Mouse (Mus musculus) midbrain, embryonic 16.5 days (tissue): ENCODE measurements around the gene Mcrip2. TPM values are rescaled to one million over a fixed set of nuclear protein-coding genes. Genes with fewer than 3 reads are reported as not detected.
A peak's percentile ranks its signal among the peaks of the same experiment; 100 is the strongest.

ENCODE experiments used
- ATAC-seq: fragments of 200-750 bp; cut with Nextera tagmentation; 2 replicates; pipeline ENCODE4 v1.8.0; 2017; ENCODE audit warnings: moderate TSS enrichment
- H3K27ac ChIP-seq: fragments of 300-500 bp; sonication (generic); 2 replicates; pipeline ENCODE4 v1.5.1; 2014; ENCODE audit warnings: mild to moderate bottlenecking, low read length, mixed read lengths
- H3K27me3 ChIP-seq: fragments of 300-500 bp; sonication (generic); 2 replicates; pipeline ENCODE4 v1.6.1; 2014; ENCODE audit warnings: low read depth, low read length, mixed read lengths; ENCODE audit not compliant: control insufficient read depth, insufficient read depth
- H3K36me3 ChIP-seq: fragments of 300-500 bp; sonication (generic); 2 replicates; pipeline ENCODE4 v1.6.1; 2014; ENCODE audit warnings: mild to moderate bottlenecking, low read length, moderate library complexity, mixed read lengths; ENCODE audit not compliant: control insufficient read depth, insufficient read depth
- H3K4me1 ChIP-seq: fragments of 300-500 bp; sonication (generic); 2 replicates; pipeline ENCODE4 v1.6.1; 2014; ENCODE audit warnings: mild to moderate bottlenecking, low read length, mixed read lengths; ENCODE audit not compliant: control insufficient read depth, insufficient read depth
- H3K4me2 ChIP-seq: fragments of 300-500 bp; sonication (generic); 2 replicates; pipeline ENCODE4 v1.6.1; 2014; ENCODE audit warnings: mild to moderate bottlenecking, low read length, mixed read lengths
- H3K4me3 ChIP-seq: fragments of 300-500 bp; sonication (generic); 2 replicates; pipeline ENCODE4 v1.5.1; 2014; ENCODE audit warnings: low read depth, mild to moderate bottlenecking, low read length, moderate library complexity, mixed read lengths
- H3K9ac ChIP-seq: fragments of 300-500 bp; sonication (generic); 2 replicates; pipeline ENCODE4 v1.6.1; 2014; ENCODE audit warnings: low read depth, low read length, mixed read lengths
- H3K9me3 ChIP-seq: fragments of 300-500 bp; sonication (generic); replicated peaks from 2 replicates; pipeline ENCODE4 v1.6.1; 2014; ENCODE audit warnings: mild to moderate bottlenecking, low read length, mixed read lengths; ENCODE audit not compliant: control insufficient read depth, poor library complexity, severe bottlenecking
- WGBS: fragments of 180-500 bp; shearing (Covaris S2); extraction: QIAGEN DNeasy Blood & Tissue Kit; methylation state at CpG from one replicate; pipeline ENCODE4 v1.1.7; 2014; 5-methylcytosine and 5-hydroxymethylcytosine counted together
- polyA plus RNA-seq: library from polyadenylated mRNA; unstranded; fragments of >200 nt; fragmentation: Nextera tagmentation; extraction: Ambion mirVana; gene quantifications from 2 replicates; pipeline ENCODE4 v1.2.1, GENCODE M21; 2015

Gene Mcrip2
- polyA plus RNA-seq, 1 experiment from 2014 or later: 25.3 TPM

DNA sequence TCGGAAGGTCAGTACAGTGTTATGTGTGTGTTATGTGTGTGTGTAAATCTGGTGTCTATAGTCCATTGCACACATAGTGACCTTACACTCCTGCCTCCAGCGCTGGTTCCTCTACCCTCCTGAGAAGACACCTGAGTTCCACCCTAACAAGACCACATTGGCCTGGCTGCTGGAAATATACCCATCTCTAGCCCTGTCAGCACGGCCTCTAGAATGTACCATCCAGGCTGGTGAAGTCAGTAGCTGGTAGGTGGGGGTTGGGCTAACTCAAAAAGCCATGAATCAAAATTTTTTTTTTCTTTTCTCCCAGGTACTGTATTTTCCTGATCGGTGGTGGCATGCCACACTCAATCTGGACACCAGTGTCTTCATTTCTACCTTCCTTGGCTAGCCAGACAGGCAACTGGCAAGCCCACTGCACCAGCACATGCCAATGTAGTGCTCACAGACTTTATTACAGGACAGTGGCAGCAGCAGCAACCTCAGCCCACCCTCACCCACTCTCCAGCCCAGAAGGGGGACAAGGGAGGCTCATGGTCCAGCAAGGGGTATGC lies 38.3 kb downstream of the Mcrip2 start:
- Histone ChIP-seq H3K9ac (no peak overlapping the region; the same call in 1 of the 2 replicates), H3K36me3 (peaks cover 25% of the 10 kb centered on the region), H3K4me3 (peak overlapping the region; percentile 56; the same call in 1 of the 2 replicates), H3K4me2 (peak overlapping the region; percentile 97), H3K27ac (no peak overlapping the region; the same call in 1 of the 2 replicates), H3K9me3 (no peaks in the 10 kb centered on the region), H3K4me1 (peaks cover 58% of the 10 kb centered on the region), H3K27me3 (no peaks in the 10 kb centered on the region)
- 88% methylated on average over 4 of the region's 4 CpGs for WGBS
- no peak for ATAC-seq

DNA sequence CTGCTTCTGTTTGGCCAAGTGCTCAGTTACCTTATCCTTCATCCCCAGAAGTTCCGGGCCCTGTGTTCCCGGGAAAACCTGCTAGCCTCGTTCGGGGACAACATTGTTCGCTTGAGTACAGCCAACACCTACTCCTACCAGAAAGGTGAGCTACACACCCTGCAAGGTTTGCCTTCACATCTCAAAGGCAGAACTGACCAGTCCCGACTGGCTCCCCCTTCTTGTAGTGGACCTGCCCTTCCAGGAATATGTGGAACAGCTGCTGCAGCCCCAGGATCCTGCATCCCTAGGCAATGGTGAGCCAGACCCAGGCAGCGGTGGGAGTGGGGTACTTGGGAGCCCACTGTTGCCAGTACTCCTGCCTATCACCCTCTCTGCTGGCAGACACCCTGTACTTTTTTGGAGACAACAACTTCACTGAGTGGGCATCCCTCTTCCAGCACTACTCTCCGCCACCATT lies 39.0 kb downstream of the Mcrip2 start:
- H3K27ac ChIP-seq: peak overlapping the region; percentile 91
- peaks cover 58% of the 10 kb centered on the region for H3K4me1 ChIP-seq
- H3K27me3 ChIP-seq: no peaks in the 10 kb centered on the region
- H3K4me2 ChIP-seq: peak overlapping the region; percentile 97
- H3K9me3 ChIP-seq: no peaks in the 10 kb centered on the region
- 41% methylated on average over 8 of the region's 8 CpGs for WGBS
- H3K4me3 ChIP-seq: peak overlapping the region; percentile 56
- H3K9ac ChIP-seq: peak overlapping the region; percentile 78
- H3K36me3 ChIP-seq: peaks cover 25% of the 10 kb centered on the region
- ATAC-seq: no peak

DNA sequence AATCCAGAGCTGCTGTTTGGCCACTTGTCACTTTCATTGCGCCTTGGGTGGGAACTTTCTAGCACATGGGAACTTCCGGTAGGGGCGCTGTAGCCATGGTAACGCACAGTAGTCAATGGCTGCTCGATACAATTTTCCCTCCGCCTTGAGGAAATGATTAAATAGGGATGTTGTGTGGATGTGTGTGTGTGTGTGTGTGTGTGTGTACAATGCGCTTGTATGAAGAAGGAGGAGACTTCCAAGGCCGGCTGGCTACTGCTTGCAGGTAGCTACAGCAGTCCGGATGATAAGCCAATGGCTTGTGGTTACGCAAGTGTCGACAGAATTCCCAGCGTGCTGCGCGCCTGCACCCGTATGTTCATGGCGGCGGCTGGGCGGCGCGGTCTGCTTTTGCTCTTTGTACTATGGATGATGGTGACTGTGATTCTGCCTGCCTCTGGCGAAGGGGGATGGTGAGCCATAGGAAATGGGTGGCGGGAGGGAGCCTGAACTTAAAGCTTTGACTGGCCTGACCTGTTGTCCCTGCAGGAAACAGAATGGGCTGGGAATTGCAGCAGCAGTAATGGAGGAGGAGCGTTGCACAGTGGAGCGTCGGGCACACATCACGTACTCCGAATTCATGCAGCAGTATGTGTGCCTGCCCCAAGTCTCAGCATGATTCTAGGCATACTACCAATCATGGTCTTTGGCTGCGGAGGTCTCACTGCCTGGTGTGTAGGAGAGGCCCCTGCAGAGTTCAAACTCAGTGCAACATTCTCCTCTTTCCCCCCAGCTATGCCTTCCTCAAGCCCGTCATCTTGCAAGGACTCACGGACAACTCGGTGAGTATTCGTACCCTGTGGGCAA lies 39.6 kb downstream of the Mcrip2 start, which contains the start of gene Jmjd8:
Gene Jmjd8 (plus strand): TSS at position 156 of the 846 bp plus-strand sequence.
- under 1% methylated on average over 32 of the region's 32 CpGs for WGBS
- Histone ChIP-seq H3K4me1 (peaks cover 58% of the 10 kb centered on the region), H3K36me3 (peaks cover 25% of the 10 kb centered on the region), H3K4me3 (peak within 1 kb of the TSS; percentile 56), H3K9me3 (no peaks in the 10 kb centered on the region), H3K9ac (peak within 1 kb of the TSS; percentile 78), H3K27ac (peak within 1 kb of the TSS; percentile 91), H3K4me2 (peak within 1 kb of the TSS; percentile 97), H3K27me3 (no peaks in the 10 kb centered on the region)
- peak; percentile 61 for ATAC-seq

DNA sequence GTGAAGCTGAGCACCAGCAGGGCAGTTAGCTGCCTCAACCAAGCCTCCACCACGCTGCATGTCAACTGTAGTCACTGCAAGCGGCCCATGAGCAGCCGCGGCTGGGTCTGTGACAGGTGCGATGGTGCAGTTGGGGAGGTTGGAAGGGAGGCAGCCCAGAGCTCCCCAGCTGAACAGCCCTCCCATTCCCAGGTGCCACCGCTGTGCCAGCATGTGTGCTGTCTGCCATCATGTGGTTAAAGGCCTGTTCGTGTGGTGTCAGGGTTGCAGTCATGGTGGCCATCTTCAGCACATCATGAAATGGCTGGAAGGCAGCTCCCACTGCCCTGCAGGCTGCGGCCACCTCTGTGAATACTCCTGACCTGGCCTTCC lies 40.4 kb downstream of the Mcrip2 start:
- H3K27ac ChIP-seq: peak overlapping the region; percentile 91
- no peaks in the 10 kb centered on the region for H3K9me3 ChIP-seq
- H3K4me1 ChIP-seq: peaks cover 56% of the 10 kb centered on the region
- 90% methylated on average over 8 of the region's 8 CpGs for WGBS
- peak overlapping the region; percentile 56 for H3K4me3 ChIP-seq
- no peak for ATAC-seq
- peak overlapping the region; percentile 78 for H3K9ac ChIP-seq
- H3K27me3 ChIP-seq: no peaks in the 10 kb centered on the region
- H3K4me2 ChIP-seq: peak overlapping the region; percentile 97
- peaks cover 25% of the 10 kb centered on the region for H3K36me3 ChIP-seq

DNA sequence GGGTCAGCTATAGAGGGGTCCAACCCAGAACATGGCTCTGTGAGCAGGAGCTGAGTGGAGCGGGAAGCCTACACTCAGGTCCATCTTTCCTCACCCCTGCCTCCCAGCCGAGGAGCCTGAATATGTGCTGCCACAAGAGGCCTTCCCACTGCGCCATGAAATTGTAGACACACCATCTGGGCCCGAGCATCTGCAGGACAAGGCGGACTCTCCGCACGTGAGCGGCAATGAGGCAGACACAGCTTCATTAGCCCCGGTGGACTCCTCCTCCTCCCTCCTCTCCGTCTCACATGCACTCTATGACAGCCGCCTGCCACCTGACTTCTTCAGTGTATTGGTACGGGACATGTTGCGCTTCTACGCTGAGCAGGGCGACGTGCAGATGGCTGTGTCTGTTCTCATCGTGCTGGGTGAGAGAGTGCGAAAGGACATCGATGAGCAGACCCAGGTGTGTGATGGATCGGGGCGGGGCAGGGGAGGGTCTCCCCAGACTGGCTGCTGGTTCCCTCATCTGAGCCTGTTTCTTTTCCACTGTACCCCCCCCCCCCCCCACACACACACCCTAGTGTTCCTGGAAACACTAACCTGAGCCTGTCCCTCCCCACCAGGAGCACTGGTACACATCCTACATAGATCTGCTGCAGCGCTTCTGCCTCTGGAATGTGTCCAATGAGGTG lies 40.9 kb downstream of the Mcrip2 start:
- H3K27ac ChIP-seq: peak overlapping the region; percentile 91; the same call in 1 of the 2 replicates
- H3K4me1 ChIP-seq: peaks cover 56% of the 10 kb centered on the region
- no peaks in the 10 kb centered on the region for H3K9me3 ChIP-seq
- H3K36me3 ChIP-seq: peaks cover 25% of the 10 kb centered on the region
- no peak for ATAC-seq
- no peak overlapping the region for H3K9ac ChIP-seq
- 92% methylated on average over 22 of the region's 22 CpGs for WGBS
- no peaks in the 10 kb centered on the region for H3K27me3 ChIP-seq
- H3K4me3 ChIP-seq: no peak overlapping the region
- H3K4me2 ChIP-seq: peak overlapping the region; percentile 97

DNA sequence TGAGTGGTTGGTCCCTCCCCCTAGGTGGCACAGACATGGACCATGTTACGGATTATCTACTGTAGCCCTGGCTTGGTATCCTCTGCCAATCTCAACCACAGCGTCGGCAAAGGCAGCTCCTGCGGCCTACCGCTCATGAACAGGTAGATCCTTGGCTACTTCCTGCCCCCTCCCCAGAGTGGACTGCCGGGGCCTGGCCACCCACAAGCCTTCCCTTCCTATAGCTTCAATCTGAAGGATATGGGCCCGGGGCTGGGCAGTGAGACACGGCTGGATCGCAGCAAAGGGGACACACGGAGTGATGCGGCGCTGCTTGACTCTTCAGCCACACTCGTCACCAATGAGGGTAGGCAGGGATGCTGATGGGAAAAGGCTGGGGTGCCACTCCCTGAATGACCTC lies 41.6 kb downstream of the Mcrip2 start:
- 95% methylated on average over 13 of the region's 13 CpGs for WGBS
- Histone ChIP-seq H3K4me2 (no peak overlapping the region), H3K27ac (no peak overlapping the region), H3K4me3 (no peak overlapping the region), H3K36me3 (peaks cover 25% of the 10 kb centered on the region), H3K4me1 (peaks cover 54% of the 10 kb centered on the region), H3K27me3 (no peaks in the 10 kb centered on the region), H3K9me3 (no peaks in the 10 kb centered on the region), H3K9ac (no peak overlapping the region)
- no peak for ATAC-seq

DNA sequence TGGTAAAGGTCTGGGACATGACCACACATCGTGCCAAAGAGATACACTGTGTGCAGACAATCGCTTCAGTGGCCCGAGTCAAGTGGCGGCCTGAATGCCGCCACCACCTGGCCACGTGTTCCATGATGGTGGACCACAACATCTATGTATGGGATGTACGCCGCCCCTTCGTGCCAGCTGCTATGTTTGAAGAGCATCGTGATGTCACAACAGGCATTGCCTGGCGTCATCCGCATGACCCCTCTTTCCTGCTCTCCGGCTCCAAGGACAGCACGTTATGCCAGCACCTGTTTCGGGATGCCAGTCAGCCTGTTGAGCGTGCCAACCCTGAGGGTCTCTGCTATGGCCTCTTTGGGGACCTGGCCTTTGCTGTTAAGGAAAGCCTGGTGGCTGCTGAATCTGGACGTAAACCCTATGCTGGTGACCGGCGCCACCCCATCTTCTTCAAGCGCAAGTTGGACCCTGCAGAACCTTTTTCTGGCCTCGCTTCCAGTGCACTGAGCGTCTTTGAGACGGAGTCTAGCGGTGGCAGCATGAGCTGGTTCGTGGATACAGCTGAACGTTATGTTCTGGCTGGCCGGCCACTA lies 42.5 kb downstream of the Mcrip2 start:
- Histone ChIP-seq H3K36me3 (peaks cover 19% of the 10 kb centered on the region), H3K4me3 (no peak overlapping the region), H3K4me2 (no peak overlapping the region), H3K27me3 (no peaks in the 10 kb centered on the region), H3K4me1 (peaks cover 44% of the 10 kb centered on the region), H3K27ac (no peak overlapping the region), H3K9ac (no peak overlapping the region), H3K9me3 (no peaks in the 10 kb centered on the region)
- ATAC-seq: no peak
- 96% methylated on average over 27 of the region's 27 CpGs for whole genome bisulfite sequencing

DNA sequence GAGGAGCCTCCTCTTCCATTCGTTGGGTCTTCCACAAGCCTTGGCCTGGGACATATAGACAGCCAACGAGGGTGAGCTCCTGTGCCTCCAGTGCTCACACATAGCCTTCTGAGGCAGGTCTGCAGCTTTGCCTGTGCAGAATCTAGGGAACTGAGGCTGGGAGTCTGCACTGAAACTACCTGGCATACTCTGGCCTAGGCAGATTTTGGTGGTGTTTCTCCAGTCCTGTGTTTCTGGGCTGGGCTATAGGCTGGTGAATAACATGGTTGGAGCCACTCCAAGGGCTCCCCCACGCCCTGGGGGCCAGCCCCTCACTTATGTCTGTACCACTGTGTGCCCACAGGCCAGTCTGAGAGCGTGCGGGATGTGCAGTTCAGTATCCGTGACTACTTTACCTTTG lies 43.3 kb downstream of the Mcrip2 start:
- no peaks in the 10 kb centered on the region for H3K9me3 ChIP-seq
- no peak overlapping the region for H3K4me3 ChIP-seq
- peaks cover 12% of the 10 kb centered on the region for H3K36me3 ChIP-seq
- H3K4me1 ChIP-seq: peaks cover 38% of the 10 kb centered on the region
- ATAC-seq: no peak
- no peak overlapping the region; the same call in 1 of the 2 replicates for H3K4me2 ChIP-seq
- WGBS: 89% methylated on average over 6 of the region's 6 CpGs
- no peak overlapping the region for H3K9ac ChIP-seq
- no peak overlapping the region for H3K27ac ChIP-seq
- H3K27me3 ChIP-seq: no peaks in the 10 kb centered on the region
